Comparison of ENCODE assay signal across 17 mouse cellular contexts in genomic region chr19:61039151-61039550, GRCm38 (mm10).
"Had no signal": no experiment of that assay in that cellular context is flagged by ENCODE, and none has a peak within 500 bp of the region (broad histone marks: within the 10 kb centered on the region; RNA-seq: fewer than 3 reads in every experiment).

No protein-coding gene starts in this region.

- H3K4me1 ChIP-seq: lung, embryonic 15.5 days; midbrain, embryonic 13.5 days; midbrain, embryonic 15.5 days; neural tube, embryonic 12.5 days; stomach, embryonic 15.5 days had no signal

- ATAC-seq: lung, postnatal 0 days; midbrain, embryonic 13.5 days; midbrain, embryonic 15.5 days had no signal

- H3K27me3 ChIP-seq: lung, embryonic 15.5 days; megakaryocyte, embryonic 14.5 days; midbrain, embryonic 13.5 days; midbrain, embryonic 15.5 days; neural tube, embryonic 12.5 days; stomach, embryonic 15.5 days had no signal

- H3K9me3 ChIP-seq: lung, embryonic 15.5 days; megakaryocyte, embryonic 14.5 days; midbrain, embryonic 13.5 days; midbrain, embryonic 15.5 days; neural tube, embryonic 12.5 days; stomach, embryonic 15.5 days had no signal

- H3K36me3 ChIP-seq: midbrain, embryonic 13.5 days; midbrain, embryonic 15.5 days; neural tube, embryonic 12.5 days; stomach, embryonic 15.5 days had no signal

- DNase-seq: lung, adult 2 months; lung, postnatal 14 days; lung, postnatal 36 days; right cerebral cortex, postnatal 14 days; thymus, adult 2 months; thymus, postnatal 25 days; thymus, postnatal 4 days had no signal

- H3K27ac ChIP-seq: lung, embryonic 15.5 days; macrophage; midbrain, embryonic 13.5 days; midbrain, embryonic 15.5 days; neural tube, embryonic 12.5 days; stomach, embryonic 15.5 days; stomach, postnatal 0 days had no signal

- H3K4me3 ChIP-seq: lung, embryonic 15.5 days; megakaryocyte, embryonic 14.5 days; midbrain, embryonic 13.5 days; midbrain, embryonic 15.5 days; neural tube, embryonic 12.5 days; stomach, embryonic 15.5 days had no signal

- H3K9ac ChIP-seq: lung, embryonic 15.5 days; midbrain, embryonic 13.5 days; midbrain, embryonic 15.5 days; neural tube, embryonic 12.5 days; stomach, embryonic 15.5 days had no signal

- H3K4me2 ChIP-seq: lung, embryonic 15.5 days; midbrain, embryonic 11.5 days; midbrain, embryonic 13.5 days; midbrain, embryonic 15.5 days; neural tube, embryonic 12.5 days; stomach, embryonic 15.5 days had no signal
